Mouse (Mus musculus) CH12.LX (cell line): ENCODE data around the gene Wdfy1. TPM values are rescaled to one million over a fixed set of nuclear protein-coding genes. Genes with fewer than 3 reads are reported as not detected.

ENCODE experiments used
- DNase-seq: peaks from one replicate; pipeline ENCODE4 v3.0.0-alpha.2; 2013; ENCODE audit errors: extremely low read depth
- H3K27ac ChIP-seq: 2 replicates; pipeline ENCODE4 v1.5.1; 2012; ENCODE audit warnings: low read depth, mild to moderate bottlenecking, control low read depth, moderate library complexity; ENCODE audit not compliant: insufficient read depth
- H3K27me3 ChIP-seq: replicated peaks from 2 replicates; pipeline ENCODE3; 2012; ENCODE audit warnings: inconsistent platforms
- H3K36me3 ChIP-seq, 2 experiments: replicated peaks in 1 of 2; 2 replicates each; pipeline versions ENCODE3 to v1.6.1; 2012; ENCODE audit warnings: inconsistent platforms in 1 of 2, low read length in 1 of 2, mild to moderate bottlenecking in 1 of 2, mixed read lengths in 1 of 2, moderate library complexity in 1 of 2; ENCODE audit not compliant: control insufficient read depth in 1 of 2, insufficient read depth in 1 of 2
- H3K4me1 ChIP-seq, 2 experiments: 2 replicates each; pipeline ENCODE4 v1.6.1; 2012; ENCODE audit warnings: inconsistent platforms in 1 of 2, moderate library complexity in 1 of 2; ENCODE audit not compliant: insufficient read depth in 2 of 2, control insufficient read depth in 1 of 2
- H3K4me2 ChIP-seq: 2 replicates; pipeline ENCODE4 v1.6.1; 2012; ENCODE audit warnings: low read depth, mild to moderate bottlenecking, control low read depth; ENCODE audit not compliant: poor library complexity, insufficient read depth, severe bottlenecking
- H3K4me3 ChIP-seq, 3 experiments: fragments of 150-350 bp in 1 of 3; sonication (generic) in 1 of 3; replicated peaks in 1 of 3; 2 replicates each; pipeline versions ENCODE3 to v1.5.1; 2011 to 2012; ENCODE audit warnings: low read depth in 2 of 3, low read length in 2 of 3, mild to moderate bottlenecking in 2 of 3, moderate library complexity in 2 of 3, control low read depth in 1 of 3, improper control_type of control experiment in 1 of 3, inconsistent platforms in 1 of 3, mixed read lengths in 1 of 3; ENCODE audit not compliant: poor library complexity in 1 of 3
- H3K79me2 ChIP-seq: replicated peaks from 2 replicates; pipeline ENCODE4 v1.6.1; 2012; ENCODE audit warnings: mild to moderate bottlenecking, moderate library complexity; ENCODE audit not compliant: control insufficient read depth, poor library complexity, insufficient read depth, severe bottlenecking; ENCODE audit errors: extremely low read depth
- H3K9ac ChIP-seq: 2 replicates; pipeline ENCODE4 v1.6.1; 2012; ENCODE audit warnings: low read depth, mild to moderate bottlenecking, control low read depth, moderate library complexity; ENCODE audit not compliant: insufficient read depth
- H3K9me3 ChIP-seq: replicated peaks from 2 replicates; pipeline ENCODE3; 2012; ENCODE audit warnings: low read length, inconsistent platforms, mixed read lengths
- BHLHE40 ChIP-seq: IDR thresholded peaks from 2 replicates; pipeline ENCODE4 v1.6.1; 2011; ENCODE audit warnings: mild to moderate bottlenecking, low read depth, low read length, improper control_type of control experiment
- CHD2 ChIP-seq: IDR thresholded peaks from 2 replicates; pipeline ENCODE4 v1.6.1; 2011; ENCODE audit warnings: low read length, improper control_type of control experiment
- E2F4 ChIP-seq: IDR thresholded peaks from 2 replicates; pipeline ENCODE4 v1.6.1; 2011; ENCODE audit warnings: low read depth, low read length, improper control_type of control experiment; ENCODE audit not compliant: insufficient replicate concordance
- ELF1 ChIP-seq: IDR thresholded peaks from 2 replicates; pipeline ENCODE4 v1.6.1; 2014; ENCODE audit warnings: low read depth, mild to moderate bottlenecking, inconsistent platforms, low read length, improper control_type of control experiment
- EP300 ChIP-seq: IDR thresholded peaks from 2 replicates; pipeline ENCODE4 v1.6.1; 2011; ENCODE audit warnings: low read length, improper control_type of control experiment
- IRF4 ChIP-seq: IDR thresholded peaks from 2 replicates; pipeline ENCODE4 v1.6.1; 2014; ENCODE audit warnings: low read depth, mild to moderate bottlenecking, inconsistent platforms, low read length, improper control_type of control experiment
- JUND ChIP-seq: conservative IDR thresholded peaks from 2 replicates; pipeline ENCODE4 v1.6.1; 2011; ENCODE audit warnings: low read depth, low read length, improper control_type of control experiment
- KAT2A ChIP-seq: IDR thresholded peaks from 2 replicates; pipeline ENCODE4 v1.6.1; 2012; ENCODE audit warnings: low read length, improper control_type of control experiment, inconsistent platforms; ENCODE audit not compliant: insufficient replicate concordance
- MAZ ChIP-seq: IDR thresholded peaks from 2 replicates; pipeline ENCODE4 v1.6.1; 2012; ENCODE audit warnings: low read depth, mild to moderate bottlenecking, inconsistent platforms, low read length, improper control_type of control experiment, moderate library complexity
- MXI1 ChIP-seq: IDR thresholded peaks from 2 replicates; pipeline ENCODE4 v1.6.1; 2011; ENCODE audit warnings: mild to moderate bottlenecking, low read depth, low read length, improper control_type of control experiment
- PAX5 ChIP-seq: IDR thresholded peaks from 2 replicates; pipeline ENCODE4 v1.6.1; 2012; ENCODE audit warnings: low read length, inconsistent platforms, mixed read lengths
- POLR2AphosphoS2 ChIP-seq: IDR thresholded peaks from 2 replicates; pipeline ENCODE4 v1.6.1; 2011; ENCODE audit warnings: low read depth, low read length, improper control_type of control experiment
- SIN3A ChIP-seq: IDR thresholded peaks from 2 replicates; pipeline ENCODE4 v1.6.1; 2012; ENCODE audit warnings: low read length, improper control_type of control experiment, inconsistent platforms
- SMC3 ChIP-seq: IDR thresholded peaks from 2 replicates; pipeline ENCODE4 v1.6.1; 2011; ENCODE audit warnings: low read depth, low read length, improper control_type of control experiment
- TBP ChIP-seq: conservative IDR thresholded peaks from 2 replicates; pipeline ENCODE4 v1.6.1; 2011; ENCODE audit warnings: low read depth, low read length, improper control_type of control experiment
- TCF12 ChIP-seq: IDR thresholded peaks from 2 replicates; pipeline ENCODE4 v1.6.1; 2014; ENCODE audit warnings: low read depth, mild to moderate bottlenecking, inconsistent platforms, low read length, improper control_type of control experiment
- USF1 ChIP-seq: IDR thresholded peaks from 2 replicates; pipeline ENCODE4 v1.6.1; 2014; ENCODE audit warnings: low read depth, mild to moderate bottlenecking, inconsistent platforms, low read length, improper control_type of control experiment
- ZC3H11A ChIP-seq: IDR thresholded peaks from 2 replicates; pipeline ENCODE4 v1.6.1; 2012; ENCODE audit warnings: low read depth, mild to moderate bottlenecking, inconsistent platforms, low read length, improper control_type of control experiment
- ZKSCAN1 ChIP-seq: IDR thresholded peaks from 2 replicates; pipeline ENCODE4 v1.6.1; 2012; ENCODE audit warnings: low read depth, inconsistent platforms, low read length, improper control_type of control experiment, borderline replicate concordance
- ZNF384 ChIP-seq: IDR thresholded peaks from 2 replicates; pipeline ENCODE4 v1.6.1; 2012; ENCODE audit warnings: low read depth, low read length, improper control_type of control experiment, inconsistent platforms
- dilution Hi-C: fragments of 300-500 bp; cut with MboI; formaldehyde crosslinking; loops from 2 replicates; pipeline ENCODE4 v1.14.3; 2020; ENCODE audit warnings: low sequenced_read_pairs; ENCODE audit not compliant: extremely low pct_unique_long_range_greater_than_20kb, extremely low pct_ligation_motif_present
- in situ Hi-C: fragments of 300-500 bp; cut with MboI; formaldehyde crosslinking; loops from 3 replicates; pipeline ENCODE4 v1.14.3; 2019; ENCODE audit warnings: low sequenced_read_pairs, low pct_ligation_motif_present, low pct_unique_long_range_greater_than_20kb, mixed read lengths
- polyA plus RNA-seq: library from polyadenylated mRNA; unstranded; fragments of >175 nt; gene quantifications from 2 replicates; pipeline ENCODE4 v1.2.1, GENCODE M21; 2012; ENCODE audit warnings: low read depth; ENCODE audit not compliant: insufficient read length
- total RNA-seq, 2 experiments: library from RNA; depleted of rRNA; stranded (reverse); fragments of 300-350 nt in 1 of 2; fragments of >200 nt in 1 of 2; gene quantifications; 2 replicates each; pipeline ENCODE4 v1.2.3; 2012 to 2014

Gene Wdfy1
- total and polyA plus RNA-seq, 3 experiments, result 56.3 to 86.3 (median 70.6) TPM

GRCm38 (mm10) chr1:79753456-79753855 is 22.5 kb downstream of the Wdfy1 start:
- H3K36me3 ChIP-seq, result peaks cover 13 to 71% of the 10 kb centered on the region in 2 experiments
- DNase-seq, result no peak
- H3K4me2 ChIP-seq, result no peak overlapping the region
- H3K9ac ChIP-seq, result no peak overlapping the region
- dilution Hi-C loops, result no loop called here
- TF ChIP-seq E2F4 (no peak), USF1 (no peak), SMC3 (no peak), CHD2 (no peak), MXI1 (no peak), ZC3H11A (no peak)
- no peaks in the 10 kb centered on the region for H3K27me3 ChIP-seq
- peaks cover 11 to 73% of the 10 kb centered on the region in 2 experiments for H3K4me1 ChIP-seq
- peaks cover 6% of the 10 kb centered on the region for H3K9me3 ChIP-seq
- peaks cover 20% of the 10 kb centered on the region for H3K79me2 ChIP-seq
- in situ Hi-C loops, result loop anchor here (25.0 kb wide), 1 partner anchor 734 kb away; no protein-coding TSS in a partner anchor
- H3K4me3 ChIP-seq, result no peak overlapping the region
- no peak overlapping the region for H3K27ac ChIP-seq

- in situ Hi-C loops, result loop anchor here (25.0 kb wide), 1 partner anchor 734 kb away; no protein-coding TSS in a partner anchor
- TF ChIP-seq BHLHE40, result no peak
- no peak for TF ChIP-seq TBP
- TF ChIP-seq ZC3H11A, result no peak
- TF ChIP-seq ELF1, result no peak
- TF ChIP-seq, all 38 proteins: peak for 0
- Histone ChIP-seq H3K36me3 (peaks cover 13 to 73% of the 10 kb centered on the region in 2 experiments), H3K4me2 (peak overlapping the region; percentile 40; the same call in 1 of the 2 replicates), H3K27ac (no peak overlapping the region), H3K4me1 (peaks cover 11 to 67% of the 10 kb centered on the region in 2 experiments), H3K9me3 (peaks cover 6% of the 10 kb centered on the region), H3K79me2 (peaks cover 15% of the 10 kb centered on the region), H3K27me3 (no peaks in the 10 kb centered on the region), H3K9ac (no peak overlapping the region), H3K4me3 (no peak overlapping the region)
- DNase-seq, result no peak
- dilution Hi-C loops, result no loop called here
These were observed 23.1 kb downstream of the Wdfy1 start for GRCm38 (mm10) chr1:79752714-79753340.

- H3K27me3 ChIP-seq, result no peaks in the 10 kb centered on the region
- no peak for DNase-seq
- peaks cover 11 to 60% of the 10 kb centered on the region in 2 experiments for H3K4me1 ChIP-seq
- H3K36me3 ChIP-seq, result peaks cover 13 to 79% of the 10 kb centered on the region in 2 experiments
- H3K9ac ChIP-seq, result no peak overlapping the region
- dilution Hi-C loops (no loop called here), in situ Hi-C loops (loop anchor here (25.0 kb wide), 1 partner anchor 735 kb away; no protein-coding TSS in a partner anchor)
- H3K9me3 ChIP-seq, result peaks cover 6% of the 10 kb centered on the region
- H3K79me2 ChIP-seq, result peaks cover 15% of the 10 kb centered on the region
- H3K4me2 ChIP-seq, result peak overlapping the region; percentile 40; the same call in 1 of the 2 replicates
- H3K27ac ChIP-seq, result no peak overlapping the region
- peak overlapping the region in 1 of 3 experiments; percentile 10 for H3K4me3 ChIP-seq
- TF ChIP-seq SIN3A (0 out of 2 replicates have a peak, but pooled peaks have one; percentile 16), ZNF384 (peak; percentile 84), MAZ (no peak), TCF12 (no peak), JUND (no peak), EP300 (no peak), PAX5 (no peak), ELF1 (no peak), ZKSCAN1 (no peak), IRF4 (no peak), KAT2A (no peak), POLR2AphosphoS2 (no peak), BHLHE40 (no peak)
- TF ChIP-seq, all 38 proteins: peak for 2
These were observed 23.8 kb downstream of the Wdfy1 start for GRCm38 (mm10) chr1:79752015-79752695.
